Mouse (Mus musculus) layer of hippocampus, adult 8-10 months (tissue): Measurements from ENCODE around the gene Usp39. TPM values are rescaled to one million over a fixed set of nuclear protein-coding genes. Genes with fewer than 3 reads are reported as not detected.

Experiments
- DNase-seq, 2 experiments: peaks; one replicate each; pipeline ENCODE4 v3.0.0; 2022; ENCODE audit warnings: low spot score in 2 of 2
- total RNA-seq, 4 experiments: library from RNA; stranded (reverse); gene quantifications; 2 replicates each; pipeline ENCODE4 v1.2.4; 2022

Gene Usp39
- total RNA-seq, 4 experiments from 2014 or later = 31.3 to 34.3 (median 32.4) TPM

- DNase-seq = no peak
Observed at GRCm38 (mm10) chr6:72302349-72302925, 42.5 kb downstream of the Usp39 start.

GRCm38 (mm10) chr6:72297825-72298224 lies 47.2 kb downstream of the Usp39 start:
- DNase-seq = no peak

GRCm38 (mm10) chr6:72292972-72293651 lies 51.9 kb downstream of the Usp39 start:
- no peak for DNase-seq

GRCm38 (mm10) chr6:72289484-72289883 lies 55.5 kb downstream of the Usp39 start:
- DNase-seq = no peak

GRCm38 (mm10) chr6:72283914-72284313 lies 61.1 kb downstream of the Usp39 start:
- peak in 1 of 2 experiments; percentile 43 for DNase-seq

- no peak for DNase-seq
Observed at GRCm38 (mm10) chr6:72280410-72280998, 64.5 kb downstream of the Usp39 start.

- DNase-seq = no peak
Observed at GRCm38 (mm10) chr6:72279505-72279904, 65.5 kb downstream of the Usp39 start.

GRCm38 (mm10) chr6:72278835-72279234 lies 66.1 kb downstream of the Usp39 start:
- no peak for DNase-seq

GRCm38 (mm10) chr6:72277508-72278166 lies 67.3 kb downstream of the Usp39 start:
- DNase-seq = no peak

- DNase-seq = no peak
Observed at GRCm38 (mm10) chr6:72276972-72277441, 68.0 kb downstream of the Usp39 start.

- no peak for DNase-seq
Observed at GRCm38 (mm10) chr6:72276141-72276540, 68.8 kb downstream of the Usp39 start.

- no peak for DNase-seq
Observed at GRCm38 (mm10) chr6:72275527-72275926, 69.5 kb downstream of the Usp39 start.

- no peak for DNase-seq
Observed at GRCm38 (mm10) chr6:72273153-72273552, 71.8 kb downstream of the Usp39 start.

GRCm38 (mm10) chr6:72272161-72272696 lies 72.8 kb downstream of the Usp39 start:
- DNase-seq = no peak

- DNase-seq = peak; percentile 39 to 62
Observed at GRCm38 (mm10) chr6:72270952-72271519, 73.9 kb downstream of the Usp39 start.

- no peak for DNase-seq
Observed at GRCm38 (mm10) chr6:72270258-72270657, 74.7 kb downstream of the Usp39 start.

Other genes starting within 250 kb of the Usp39 start
- 100 to 1,000 TPM; 103 to 108 (median 105) TPM for gene St3gal5, start 247.6 kb downstream of the Usp39 start, total RNA-seq
- 1 to 10 TPM; 2.5 to 3.4 (median 3.3) TPM for gene Atoh8, start 109.6 kb downstream of the Usp39 start, total RNA-seq
- gene Sftpb, start 40.6 kb downstream of the Usp39 start, total RNA-seq = not detected
- gene 0610030E20Rik, start 2.1 kb upstream of the Usp39 start, total RNA-seq = 10 to 100 TPM; 15.6 to 19.6 (median 18.1) TPM
- 10 to 100 TPM; 10.9 to 13.4 (median 11.4) TPM for gene Tmem150a, start 10.3 kb upstream of the Usp39 start, total RNA-seq
- gene Rnf181, start 21.8 kb upstream of the Usp39 start, total RNA-seq = 10 to 100 TPM; 72.3 to 86.0 (median 78.8) TPM
- 1 to 10 TPM; 3.8 to 8.8 (median 7.4) TPM for gene Vamp5, start 35.3 kb upstream of the Usp39 start, total RNA-seq
- gene Vamp8, start 45.5 kb upstream of the Usp39 start, total RNA-seq = 10 to 100 TPM; 12.5 to 33.9 (median 22.4) TPM
- gene Ggcx, start 69.1 kb upstream of the Usp39 start, total RNA-seq = 10 to 100 TPM; 24.5 to 33.3 (median 28.5) TPM
- gene Mat2a, start 94.4 kb upstream of the Usp39 start, total RNA-seq = 100 to 1,000 TPM; 176 to 184 (median 179) TPM
- gene Sh2d6, start 176.5 kb upstream of the Usp39 start, total RNA-seq = 1 to 10 TPM in 2 of 4 experiments, under 1 TPM in 2; 0.47 to 1.8 (median 1.3) TPM
- gene Capg, start 199.2 kb upstream of the Usp39 start, total RNA-seq = 10 to 100 TPM in 2 of 4 experiments, 1 to 10 TPM in 2; 4.6 to 31.2 (median 16.4) TPM